Mouse (Mus musculus) right cerebral cortex, adult 18-20 months (tissue): Measurements from ENCODE around the gene Vmp1.

ENCODE experiments used
- DNase-seq: peaks from one replicate; pipeline ENCODE4 v3.0.0; 2022; ENCODE audit warnings: mixed read lengths

The Vmp1 gene

GRCm38 (mm10) chr11:86547412-86547811, 136.2 kb downstream of the Vmp1 start:
- DNase-seq, result no peak

- DNase-seq, result no peak
Measured at GRCm38 (mm10) chr11:86545556-86545955, 138.1 kb downstream of the Vmp1 start.

- DNase-seq, result peak; percentile 100
Measured at GRCm38 (mm10) chr11:86544639-86545299, 138.9 kb downstream of the Vmp1 start, which contains the start of the genes Rps6kb1 and Tubd1. Gene Rps6kb1 (minus strand): TSS chr11:86544805. Gene Tubd1 (plus strand): TSS chr11:86544991.

GRCm38 (mm10) chr11:86543960-86544638, 139.5 kb downstream of the Vmp1 start:
- DNase-seq, result no peak

- no peak for DNase-seq
Measured at GRCm38 (mm10) chr11:86542851-86543250, 140.8 kb downstream of the Vmp1 start.

GRCm38 (mm10) chr11:86540476-86540845, 143.2 kb downstream of the Vmp1 start:
- DNase-seq, result no peak

- DNase-seq, result no peak
Measured at GRCm38 (mm10) chr11:86539716-86540475, 143.7 kb downstream of the Vmp1 start.

- no peak for DNase-seq
Measured at GRCm38 (mm10) chr11:86538786-86539185, 144.8 kb downstream of the Vmp1 start.

- DNase-seq, result no peak
Measured at GRCm38 (mm10) chr11:86534201-86534910, 149.3 kb downstream of the Vmp1 start.
